Comparison of ENCODE assay signal across 8 mouse cellular contexts in genomic region chr11:31550747-31551613, GRCm38 (mm10).
DNase-seq lines count a peak whose midpoint lies in the region; ATAC-seq and TF ChIP-seq lines count a peak whose summit lies in the region.

No protein-coding gene starts in this region.

- H3K9me3 ChIP-seq in kidney, embryonic 14.5 days (ENCODE audit: control insufficient read depth, low read length): peaks cover 6% of the 10 kb centered on the region; the same call in 1 of the 2 replicates
- H3K9me3 ChIP-seq in liver, embryonic 11.5 days (ENCODE audit: control insufficient read depth, low read length): peaks cover 2% of the 10 kb centered on the region; the same call in 1 of the 2 replicates

- no peak overlapping the region for H3K9ac ChIP-seq in kidney, embryonic 14.5 days (ENCODE audit: low read depth, low read length)
- no peak overlapping the region for H3K9ac ChIP-seq in liver, embryonic 11.5 days (ENCODE audit: low read depth, low read length)

- no peak for TF ChIP-seq POLR2A in spleen, adult 2 months (IDR thresholded peaks at IDR 0.05; ENCODE audit: low read depth, low read length)
- TF ChIP-seq POLR2A in small intestine, adult 2 months (IDR thresholded peaks at IDR 0.05; ENCODE audit: low read depth, low read length): no peak

- H3K27ac ChIP-seq in spleen, adult 2 months (ENCODE audit: insufficient read depth, low read length): 0 out of 2 replicates have a peak overlapping the region, but pooled peaks have one; percentile 40
- H3K27ac ChIP-seq in kidney, embryonic 14.5 days (ENCODE audit: low read depth, low read length): no peak overlapping the region
- peak overlapping the region; percentile 49; the same call in 1 of the 2 replicates for H3K27ac ChIP-seq in small intestine, adult 2 months (ENCODE audit: insufficient read depth, low read depth, low read length)
- no peak overlapping the region for H3K27ac ChIP-seq in liver, embryonic 11.5 days (ENCODE audit: low read depth, low read length)

- no peak overlapping the region for H3K4me3 ChIP-seq in spleen, adult 2 months (ENCODE audit: extremely low read depth, insufficient read depth, insufficient read length)
- H3K4me3 ChIP-seq in kidney, embryonic 14.5 days (ENCODE audit: low read length): no peak overlapping the region
- H3K4me3 ChIP-seq in small intestine, adult 2 months (ENCODE audit: low read depth, low read length): no peak overlapping the region
- H3K4me3 ChIP-seq in liver, embryonic 11.5 days (ENCODE audit: low read depth, low read length): no peak overlapping the region

- H3K36me3 ChIP-seq in spleen, adult 2 months (ENCODE audit: control insufficient read depth, insufficient read depth, low read length): no peaks in the 10 kb centered on the region
- no peaks in the 10 kb centered on the region for H3K36me3 ChIP-seq in kidney, embryonic 14.5 days (ENCODE audit: control insufficient read depth, insufficient read depth, low read length)
- H3K36me3 ChIP-seq in small intestine, adult 2 months (ENCODE audit: control insufficient read depth, insufficient read depth, low read length): no peaks in the 10 kb centered on the region
- H3K36me3 ChIP-seq in liver, embryonic 11.5 days (ENCODE audit: control insufficient read depth, insufficient read depth, low read length): no peaks in the 10 kb centered on the region

- no peaks in the 10 kb centered on the region for H3K4me1 ChIP-seq in spleen, adult 2 months (ENCODE audit: control insufficient read depth, insufficient read depth, insufficient read length)
- H3K4me1 ChIP-seq in kidney, embryonic 14.5 days (ENCODE audit: control insufficient read depth, insufficient read depth, low read length): peaks cover 5% of the 10 kb centered on the region; the same call in 1 of the 2 replicates
- no peaks in the 10 kb centered on the region; the same call in 1 of the 2 replicates for H3K4me1 ChIP-seq in small intestine, adult 2 months (ENCODE audit: control insufficient read depth, insufficient read depth, insufficient read length, low read length)
- no peaks in the 10 kb centered on the region for H3K4me1 ChIP-seq in liver, embryonic 11.5 days (replicated peaks; ENCODE audit: control insufficient read depth, insufficient read depth, low read length)

- DNase-seq in spleen, adult 2 months (ENCODE audit: low read depth in 1 of 2, low spot score in 2 of 2): no peak
- no peak for DNase-seq in spleen, adult 18-20 months
- peak; percentile 34 for DNase-seq in gastrocnemius, postnatal 10 days
- no peak for DNase-seq in liver, embryonic 11.5 days (ENCODE audit: low spot score)
- no peak for DNase-seq in frontal cortex, postnatal 36 days (ENCODE audit: low spot score in 2 of 2)
- DNase-seq in left cerebral cortex, postnatal 25 days (ENCODE audit: low spot score in 2 of 2): no peak

- intact Hi-C loops in left cerebral cortex, postnatal 25 days (cut with DNase I): no loop called here

- TF ChIP-seq CTCF in spleen, adult 2 months (IDR thresholded peaks at IDR 0.05; ENCODE audit: extremely low read depth, insufficient read depth, insufficient read length, insufficient replicate concordance): no peak
- no peak for TF ChIP-seq CTCF in small intestine, adult 2 months (IDR thresholded peaks at IDR 0.05; ENCODE audit: extremely low read depth, insufficient read length, insufficient replicate concordance, low read depth, low read length)

- 73% methylated on average over 6 of the region's 6 CpGs for WGBS in spleen, adult 2 months
- 48% methylated on average over 6 of the region's 6 CpGs for WGBS in kidney, embryonic 14.5 days
- WGBS in small intestine, adult 2 months: 62% methylated on average over 6 of the region's 6 CpGs
- WGBS in liver, embryonic 11.5 days: 69% methylated on average over 6 of the region's 6 CpGs

- no peak overlapping the region for H3K4me2 ChIP-seq in kidney, embryonic 14.5 days (replicated peaks; ENCODE audit: low read depth, low read length)
- no peak overlapping the region for H3K4me2 ChIP-seq in liver, embryonic 11.5 days

- peak; percentile 53 for ATAC-seq in kidney, embryonic 14.5 days (ENCODE audit: low FRiP score, low TSS enrichment)
- no peak for ATAC-seq in liver, embryonic 11.5 days (replicated peaks; ENCODE audit: low FRiP score)

- no peaks in the 10 kb centered on the region for H3K27me3 ChIP-seq in spleen, adult 2 months (ENCODE audit: control insufficient read depth, insufficient read depth, low read length)
- H3K27me3 ChIP-seq in kidney, embryonic 14.5 days (ENCODE audit: control insufficient read depth, insufficient read depth, low read length): no peaks in the 10 kb centered on the region
- no peaks in the 10 kb centered on the region for H3K27me3 ChIP-seq in small intestine, adult 2 months (ENCODE audit: control insufficient read depth, insufficient read depth, low read length)
- no peaks in the 10 kb centered on the region for H3K27me3 ChIP-seq in liver, embryonic 11.5 days (replicated peaks; ENCODE audit: control insufficient read depth, insufficient read depth, low read length)

Comparison
In these comparisons a context has a peak if more than half of its experiments do, and no peak if none do; other contexts are left out.
1. H3K27ac ChIP-seq: peak in spleen, adult 2 months (single experiment) and small intestine, adult 2 months (single experiment); none in kidney, embryonic 14.5 days (single experiment) and liver, embryonic 11.5 days (single experiment).